Mouse (Mus musculus) intestine, postnatal 0 days (tissue): Measurements from ENCODE around the gene Zbtb20. TPM values are rescaled to one million over a fixed set of nuclear protein-coding genes. Genes with fewer than 3 reads are reported as not detected.

Experiments
- ATAC-seq: fragments of 200-750 bp; cut with Nextera tagmentation; 2 replicates; pipeline ENCODE4 v1.8.0; 2017; ENCODE audit warnings: mild to moderate bottlenecking, moderate TSS enrichment, moderate library complexity
- H3K27ac ChIP-seq: fragments of 300-500 bp; sonication (generic); 2 replicates; pipeline ENCODE4 v1.5.1; 2014; ENCODE audit warnings: mild to moderate bottlenecking, low read depth, low read length, moderate library complexity
- H3K27me3 ChIP-seq: fragments of 300-500 bp; sonication (generic); replicated peaks from 2 replicates; pipeline ENCODE4 v1.6.1; 2014; ENCODE audit warnings: low read length, mixed read lengths; ENCODE audit not compliant: control insufficient read depth, insufficient read depth
- H3K36me3 ChIP-seq: fragments of 300-500 bp; sonication (generic); 2 replicates; pipeline ENCODE4 v1.6.1; 2014; ENCODE audit warnings: mild to moderate bottlenecking, moderate library complexity; ENCODE audit not compliant: control insufficient read depth, insufficient read depth
- H3K4me1 ChIP-seq: fragments of 300-500 bp; sonication (generic); replicated peaks from 2 replicates; pipeline ENCODE4 v1.6.1; 2014; ENCODE audit warnings: antibody characterized with exemption, low read length, mixed read lengths; ENCODE audit not compliant: control insufficient read depth, insufficient read depth
- H3K4me2 ChIP-seq: fragments of 300-500 bp; sonication (generic); replicated peaks from 2 replicates; pipeline ENCODE4 v1.6.1; 2014; ENCODE audit warnings: low read depth, mild to moderate bottlenecking, moderate library complexity
- H3K4me3 ChIP-seq: fragments of 300-500 bp; sonication (generic); 2 replicates; pipeline ENCODE4 v1.5.1; 2014; ENCODE audit warnings: low read depth, low read length
- H3K9ac ChIP-seq: fragments of 300-500 bp; sonication (generic); 2 replicates; pipeline ENCODE4 v1.6.1; 2014; ENCODE audit warnings: mild to moderate bottlenecking, low read depth, low read length
- H3K9me3 ChIP-seq: fragments of 300-500 bp; sonication (generic); 2 replicates; pipeline ENCODE4 v1.6.1; 2016; ENCODE audit warnings: mixed run types; ENCODE audit not compliant: control insufficient read depth
- CTCF ChIP-seq: sonication (generic); IDR thresholded peaks from 2 replicates; pipeline ENCODE4 v1.5.1; 2016; ENCODE audit warnings: low read depth, mild to moderate bottlenecking, control low read depth, antibody characterized with exemption, moderate library complexity
- WGBS: fragments of 180-500 bp; shearing (Covaris S2); extraction: QIAGEN DNeasy Blood & Tissue Kit; methylation state at CpG from one replicate; pipeline ENCODE4 v1.1.7; 2014; 5-methylcytosine and 5-hydroxymethylcytosine counted together
- polyA plus RNA-seq: library from polyadenylated mRNA; unstranded; fragments of >200 nt; fragmentation: Nextera tagmentation; extraction: Ambion mirVana; gene quantifications from 2 replicates; pipeline ENCODE4 v1.2.1, GENCODE M21; 2015

Gene Zbtb20
- polyA plus RNA-seq, 1 experiment from 2014 or later, result 10.6 TPM

DNA sequence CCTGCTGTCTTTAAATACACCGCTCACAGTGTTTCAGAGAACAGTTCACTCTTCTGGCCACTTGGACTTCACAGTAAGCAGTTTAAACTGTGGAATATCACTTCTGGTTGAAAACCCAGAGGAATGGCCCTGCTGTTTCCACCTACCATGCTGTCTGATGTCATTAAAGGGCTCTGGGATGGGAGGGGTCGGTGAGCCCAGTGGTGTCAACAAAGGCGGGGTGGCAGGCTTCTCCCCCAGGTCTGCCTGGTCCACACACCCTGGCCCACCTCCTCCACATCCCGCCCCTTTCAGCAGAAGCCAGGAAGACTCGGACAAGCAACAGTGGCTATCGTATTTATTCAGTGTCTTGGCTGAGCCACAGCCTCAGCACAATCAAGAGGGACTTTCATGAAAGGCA, 743.6 kb downstream of the Zbtb20 start:
- Histone ChIP-seq H3K4me1 (no peaks in the 10 kb centered on the region), H3K9ac (no peak overlapping the region), H3K4me2 (no peak overlapping the region), H3K4me3 (no peak overlapping the region), H3K9me3 (no peaks in the 10 kb centered on the region), H3K27me3 (no peaks in the 10 kb centered on the region), H3K27ac (no peak overlapping the region), H3K36me3 (peaks cover 5% of the 10 kb centered on the region; the same call in 1 of the 2 replicates)
- 53% methylated on average over 6 of the region's 6 CpGs for WGBS
- TF ChIP-seq CTCF, result no peak
- no peak for ATAC-seq

DNA sequence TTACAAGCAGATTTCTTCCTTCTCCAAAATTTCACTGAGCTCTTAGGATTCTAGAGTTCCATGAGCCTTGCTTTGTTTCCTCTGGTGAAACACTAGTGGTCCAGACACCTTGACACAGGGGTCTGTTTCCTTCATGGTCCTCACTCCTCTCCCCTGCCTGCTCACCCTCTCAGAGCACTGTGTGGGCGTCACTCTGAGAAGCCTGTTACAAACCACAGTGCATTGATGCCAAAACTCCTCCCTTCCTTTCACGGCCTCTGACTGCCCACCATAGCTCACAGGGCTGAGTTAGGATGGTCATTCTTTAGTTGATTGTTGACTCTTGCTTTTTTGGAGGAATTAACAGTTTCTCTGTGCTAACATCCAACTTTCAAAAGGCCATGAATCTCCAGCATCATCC, 744.7 kb downstream of the Zbtb20 start:
- H3K27me3 ChIP-seq, result no peaks in the 10 kb centered on the region
- H3K4me3 ChIP-seq, result no peak overlapping the region
- H3K4me1 ChIP-seq, result no peaks in the 10 kb centered on the region
- H3K36me3 ChIP-seq, result peaks cover 5% of the 10 kb centered on the region; the same call in 1 of the 2 replicates
- ATAC-seq, result no peak
- H3K4me2 ChIP-seq, result no peak overlapping the region
- 42% methylated on average over 2 of the region's 2 CpGs for WGBS
- TF ChIP-seq CTCF, result no peak
- no peaks in the 10 kb centered on the region for H3K9me3 ChIP-seq
- no peak overlapping the region for H3K9ac ChIP-seq
- no peak overlapping the region for H3K27ac ChIP-seq

DNA sequence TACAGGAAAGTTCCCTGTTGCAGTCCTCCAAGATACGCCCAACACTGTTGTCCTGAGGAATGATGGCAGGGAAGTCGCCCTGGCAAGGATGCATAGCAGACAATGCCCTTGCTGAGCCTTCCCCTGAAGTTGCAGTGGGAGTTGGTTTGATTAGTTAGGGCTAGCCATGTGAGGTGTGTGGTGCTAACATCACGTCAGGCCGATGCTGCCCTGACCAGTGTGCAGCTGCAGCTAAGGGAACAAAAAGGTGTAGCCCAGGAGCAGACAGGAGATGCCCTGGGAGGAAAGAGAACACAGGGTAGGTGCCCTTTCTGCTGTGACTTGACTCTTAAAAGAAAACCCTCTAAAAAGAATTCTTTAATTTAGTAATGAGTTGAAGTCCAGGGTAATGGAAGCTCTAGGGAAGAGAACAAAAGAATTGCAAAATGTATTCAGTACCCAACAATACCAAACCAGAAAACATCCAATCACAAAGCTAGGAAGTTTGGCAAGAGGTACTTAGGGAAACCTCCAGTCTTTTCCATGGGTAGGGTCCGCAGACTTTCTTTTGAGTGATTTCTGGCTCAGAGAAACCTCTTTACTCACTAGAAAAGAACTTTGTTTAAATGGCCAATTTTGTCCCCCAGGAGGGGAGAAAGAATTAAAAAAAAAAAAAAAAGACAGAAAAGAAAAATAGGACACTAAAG, 747.8 kb downstream of the Zbtb20 start:
- H3K9me3 ChIP-seq, result no peaks in the 10 kb centered on the region
- ATAC-seq, result no peak
- H3K27ac ChIP-seq, result no peak overlapping the region
- no peak overlapping the region for H3K9ac ChIP-seq
- H3K36me3 ChIP-seq, result peaks cover under 1% of the 10 kb centered on the region; the same call in 1 of the 2 replicates
- H3K4me1 ChIP-seq, result no peaks in the 10 kb centered on the region
- no peak for TF ChIP-seq CTCF
- H3K4me3 ChIP-seq, result no peak overlapping the region
- WGBS, result 81% methylated on average over 5 of the region's 5 CpGs
- no peak overlapping the region for H3K4me2 ChIP-seq
- no peaks in the 10 kb centered on the region for H3K27me3 ChIP-seq

DNA sequence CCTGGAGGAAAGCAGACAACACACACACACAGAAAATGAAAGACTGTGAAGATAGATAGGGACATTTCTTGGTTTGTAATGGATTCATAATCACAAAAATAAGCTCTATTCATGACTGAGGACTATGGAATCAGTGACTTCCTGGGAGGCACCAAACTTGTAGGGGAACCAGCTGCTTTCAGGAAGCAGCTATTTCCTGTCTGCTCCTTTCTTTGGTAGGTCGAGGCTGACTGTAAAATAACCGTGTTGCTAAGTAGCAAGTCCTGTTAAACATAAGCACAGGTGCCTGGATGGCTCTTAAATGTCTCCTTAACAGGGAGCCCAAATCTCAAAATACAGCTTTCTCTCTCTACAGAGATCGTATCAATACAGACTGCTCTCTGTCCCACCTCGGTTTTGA, 749.2 kb downstream of the Zbtb20 start:
- no peaks in the 10 kb centered on the region for H3K27me3 ChIP-seq
- WGBS, result 59% methylated on average over 4 of the region's 4 CpGs
- no peaks in the 10 kb centered on the region for H3K4me1 ChIP-seq
- H3K36me3 ChIP-seq, result no peaks in the 10 kb centered on the region
- H3K27ac ChIP-seq, result no peak overlapping the region
- no peak overlapping the region for H3K4me2 ChIP-seq
- H3K9ac ChIP-seq, result no peak overlapping the region
- no peaks in the 10 kb centered on the region for H3K9me3 ChIP-seq
- no peak overlapping the region for H3K4me3 ChIP-seq
- no peak for ATAC-seq
- TF ChIP-seq CTCF, result no peak

DNA sequence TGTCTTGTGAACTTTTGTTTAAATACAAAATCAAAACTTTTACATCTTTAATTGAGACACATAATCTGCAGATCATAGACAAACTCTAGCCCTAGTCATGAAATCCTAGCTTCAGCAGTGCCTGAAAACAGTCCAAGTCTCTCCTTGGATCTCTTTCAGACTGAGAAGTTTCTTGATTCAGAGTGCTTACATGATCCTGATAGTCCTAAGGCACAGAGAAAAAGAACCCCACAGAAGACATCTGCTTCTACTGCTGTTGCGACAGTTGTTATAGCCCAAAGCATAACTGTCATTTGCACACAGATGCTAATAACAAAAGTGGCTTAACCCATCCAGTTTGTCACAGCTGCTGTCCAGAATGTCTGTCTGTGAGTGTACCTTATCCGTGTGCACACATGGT, 749.6 kb downstream of the Zbtb20 start:
- no peaks in the 10 kb centered on the region for H3K27me3 ChIP-seq
- H3K27ac ChIP-seq, result no peak overlapping the region
- no peak overlapping the region for H3K4me2 ChIP-seq
- no peak overlapping the region for H3K4me3 ChIP-seq
- no peak for TF ChIP-seq CTCF
- ATAC-seq, result no peak
- no peaks in the 10 kb centered on the region for H3K9me3 ChIP-seq
- H3K9ac ChIP-seq, result no peak overlapping the region
- WGBS, result 77% methylated on average over 2 of the region's 2 CpGs
- no peaks in the 10 kb centered on the region for H3K36me3 ChIP-seq
- H3K4me1 ChIP-seq, result no peaks in the 10 kb centered on the region

DNA sequence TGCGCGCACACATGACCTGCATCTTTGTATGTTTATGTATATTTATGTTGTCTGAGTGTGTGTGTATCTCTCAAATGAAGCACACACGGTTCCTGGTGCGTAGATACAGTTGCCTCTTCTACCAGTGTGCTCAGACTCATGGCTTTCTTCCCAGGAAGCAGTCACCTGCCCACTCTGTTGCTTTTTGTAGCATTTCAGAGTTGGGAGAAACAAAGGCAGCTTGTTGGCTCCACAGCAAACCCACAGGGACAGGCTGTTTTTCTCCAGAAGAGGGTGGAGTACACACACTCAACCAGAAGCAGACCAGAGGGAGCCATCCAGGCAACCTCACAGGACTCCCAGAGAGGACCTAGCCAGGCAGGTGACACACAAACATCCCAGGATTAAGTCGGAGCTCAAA, 750.3 kb downstream of the Zbtb20 start:
- no peaks in the 10 kb centered on the region for H3K27me3 ChIP-seq
- no peaks in the 10 kb centered on the region for H3K9me3 ChIP-seq
- no peak overlapping the region for H3K4me3 ChIP-seq
- ATAC-seq, result no peak
- H3K9ac ChIP-seq, result no peak overlapping the region
- no peak for TF ChIP-seq CTCF
- WGBS, result 88% methylated on average over 5 of the region's 5 CpGs
- no peaks in the 10 kb centered on the region for H3K36me3 ChIP-seq
- no peak overlapping the region for H3K27ac ChIP-seq
- H3K4me2 ChIP-seq, result no peak overlapping the region
- no peaks in the 10 kb centered on the region for H3K4me1 ChIP-seq
